In genomic region chr15:28560035-28560434, GRCm38 (mm10) we compare ENCODE assay signal across 25 mouse cellular contexts.
DNase-seq lines count a peak whose midpoint lies in the region; ATAC-seq and TF ChIP-seq lines count a peak whose summit lies in the region.
"Had no signal": no experiment of that assay in that cellular context is flagged by ENCODE, and none has a peak within 500 bp of the region (broad histone marks: within the 10 kb centered on the region; RNA-seq: fewer than 3 reads in every experiment).

No protein-coding gene starts in this region.

- intact Hi-C loops in left cerebral cortex, adult 2 months (cut with DNase I), result no loop called here

- no peak overlapping the region for H3K4me3 ChIP-seq in left cerebral cortex, adult 2 months
- H3K4me3 ChIP-seq in midbrain, embryonic 15.5 days, result no peak overlapping the region
- no peak overlapping the region for H3K4me3 ChIP-seq in kidney, adult 2 months (ENCODE audit: insufficient read depth, low read depth, low read length)
- H3K4me3 ChIP-seq: heart, adult 2 months; heart, embryonic 13.5 days; kidney, embryonic 15.5 days; liver, embryonic 13.5 days; midbrain, embryonic 13.5 days; stomach, embryonic 15.5 days had no signal

- no peaks in the 10 kb centered on the region for H3K36me3 ChIP-seq in midbrain, embryonic 15.5 days (replicated peaks)
- no peaks in the 10 kb centered on the region for H3K36me3 ChIP-seq in kidney, adult 2 months (ENCODE audit: control insufficient read depth, insufficient read depth, low read length)
- H3K36me3 ChIP-seq: heart, embryonic 13.5 days; kidney, embryonic 15.5 days; liver, embryonic 13.5 days; midbrain, embryonic 13.5 days; stomach, embryonic 15.5 days had no signal

- WGBS in midbrain, embryonic 15.5 days, result 91% methylated on average over 1 of the region's 1 CpGs
- WGBS in kidney, adult 2 months, result 91% methylated on average over 1 of the region's 1 CpGs

- peak; percentile 23 for DNase-seq in layer of hippocampus, adult 11-12 months (ENCODE audit: low spot score)
- no peak for DNase-seq in layer of hippocampus, postnatal 25 days (ENCODE audit: extremely low spot score in 1 of 2, low spot score in 1 of 2)
- DNase-seq in brain, adult 2 months (ENCODE audit: low read depth, low spot score), result peak; percentile 81
- DNase-seq in brain, embryonic 14.5 days (ENCODE audit: low read depth), result peak; percentile 39
- DNase-seq in left cerebral cortex, adult 2 months (ENCODE audit: extremely low spot score in 1 of 2, low spot score in 2 of 2), result no peak
- no peak for DNase-seq in kidney, adult 2 months
- DNase-seq: adrenal gland, adult 8-10 months; cerebellum, adult 2 months; cerebellum, postnatal 36 days; gastrocnemius, postnatal 36 days; heart, adult 2 months; heart, postnatal 14 days; kidney, postnatal 36 days; liver, embryonic 13.5 days; lung, adult 2 months; thymus, adult 18-20 months; thymus, postnatal 36 days had no signal

- H3K4me1 ChIP-seq in midbrain, embryonic 15.5 days, result no peaks in the 10 kb centered on the region
- H3K4me1 ChIP-seq in kidney, adult 2 months (ENCODE audit: control insufficient read depth, insufficient read depth, low read length), result no peaks in the 10 kb centered on the region
- H3K4me1 ChIP-seq: heart, embryonic 13.5 days; kidney, embryonic 15.5 days; liver, embryonic 13.5 days; midbrain, embryonic 13.5 days; stomach, embryonic 15.5 days had no signal

- H3K4me2 ChIP-seq in midbrain, embryonic 15.5 days, result no peak overlapping the region
- H3K4me2 ChIP-seq: heart, embryonic 13.5 days; kidney, embryonic 15.5 days; liver, embryonic 13.5 days; midbrain, embryonic 13.5 days; stomach, embryonic 15.5 days had no signal

- TF ChIP-seq POLR2A in brain, embryonic 14.5 days (IDR thresholded peaks at IDR 0.05; ENCODE audit: borderline replicate concordance, extremely low read depth, insufficient read depth, insufficient read length, poor library complexity, severe bottlenecking), result no peak
- TF ChIP-seq POLR2A in kidney, adult 2 months (IDR thresholded peaks at IDR 0.05; ENCODE audit: low read depth, low read length), result no peak

- H3K27me3 ChIP-seq in midbrain, embryonic 15.5 days (replicated peaks), result no peaks in the 10 kb centered on the region
- H3K27me3 ChIP-seq in kidney, adult 2 months (replicated peaks; ENCODE audit: control insufficient read depth, insufficient read depth, low read length), result no peaks in the 10 kb centered on the region
- H3K27me3 ChIP-seq: heart, embryonic 13.5 days; kidney, embryonic 15.5 days; liver, embryonic 13.5 days; midbrain, embryonic 13.5 days; stomach, embryonic 15.5 days had no signal

- no peak for TF ChIP-seq CTCF in brain, embryonic 14.5 days (IDR thresholded peaks at IDR 0.05; ENCODE audit: borderline replicate concordance, extremely low read depth, insufficient read depth, insufficient read length)
- TF ChIP-seq CTCF in left cerebral cortex, adult 2 months (IDR thresholded peaks at IDR 0.05), result no peak
- TF ChIP-seq CTCF in kidney, adult 2 months (conservative IDR thresholded peaks at IDR 0.05; ENCODE audit: insufficient read depth, insufficient read length, low read depth, low read length), result no peak

- ATAC-seq in midbrain, embryonic 15.5 days (replicated peaks), result no peak
- ATAC-seq: forebrain, embryonic 16.5 days; hindbrain, postnatal 0 days; intestine, embryonic 16.5 days; midbrain, embryonic 13.5 days had no signal

- H3K9me3 ChIP-seq in midbrain, embryonic 15.5 days, result no peaks in the 10 kb centered on the region
- H3K9me3 ChIP-seq: heart, embryonic 13.5 days; kidney, embryonic 15.5 days; liver, embryonic 13.5 days; midbrain, embryonic 13.5 days; stomach, embryonic 15.5 days had no signal

- peak overlapping the region; percentile 64 for H3K27ac ChIP-seq in left cerebral cortex, adult 2 months
- H3K27ac ChIP-seq in midbrain, embryonic 15.5 days, result no peak overlapping the region
- no peak overlapping the region for H3K27ac ChIP-seq in kidney, adult 2 months (ENCODE audit: insufficient read depth, low read depth, low read length)
- H3K27ac ChIP-seq: heart, adult 2 months; heart, embryonic 13.5 days; hindbrain, postnatal 0 days; kidney, embryonic 15.5 days; liver, embryonic 13.5 days; midbrain, embryonic 13.5 days; stomach, embryonic 15.5 days had no signal

- no peak overlapping the region for H3K9ac ChIP-seq in midbrain, embryonic 15.5 days
- H3K9ac ChIP-seq: heart, embryonic 13.5 days; kidney, embryonic 15.5 days; liver, embryonic 13.5 days; midbrain, embryonic 13.5 days; stomach, embryonic 15.5 days had no signal

Comparison
In these comparisons a context has a peak if more than half of its experiments do, and no peak if none do; other contexts are left out.
1. DNase-seq: peak in layer of hippocampus, adult 11-12 months (single experiment), brain, adult 2 months (single experiment) and brain, embryonic 14.5 days (single experiment); none in layer of hippocampus, postnatal 25 days (0 of 2), left cerebral cortex, adult 2 months (0 of 2) and kidney, adult 2 months (single experiment).